Mouse (Mus musculus): ENCODE data around the gene B3gat1.

B3gat1 gene

DNA sequence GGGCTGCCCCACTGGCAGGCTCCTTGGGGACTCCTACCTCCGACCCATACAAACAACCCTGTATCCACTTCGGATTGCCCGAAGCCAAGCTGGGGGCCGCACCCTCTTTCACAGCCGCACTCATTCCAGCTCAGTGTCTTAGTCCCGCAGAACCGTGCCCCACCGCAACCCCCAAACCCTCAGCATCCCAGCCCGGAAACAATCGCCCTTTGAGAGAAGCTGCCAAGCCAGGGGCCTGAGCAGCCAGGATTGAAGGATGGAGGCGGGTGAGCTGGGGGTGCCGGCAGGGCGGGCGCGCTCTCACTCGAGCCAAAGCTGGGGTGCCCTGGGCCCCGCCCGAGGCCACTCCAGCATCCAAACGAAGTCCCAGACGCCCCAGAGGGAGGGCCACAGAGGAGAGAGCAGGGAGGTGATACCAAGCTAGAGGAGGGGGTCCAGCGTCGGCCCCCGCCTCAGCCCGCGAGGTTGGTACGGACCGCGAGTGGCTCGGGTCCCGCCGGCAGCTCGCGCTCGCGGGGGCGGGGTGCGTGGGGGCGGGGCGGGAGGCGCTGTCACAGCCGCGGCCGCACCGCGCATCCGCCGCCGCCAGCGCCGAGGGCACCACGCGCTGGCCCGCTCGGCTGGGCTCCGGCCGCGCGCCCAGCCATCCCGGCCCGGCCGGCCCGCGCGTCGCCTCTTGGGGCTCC lies at the start of gene B3gat1:
Gene B3gat1 (plus strand): TSS at position 523 of the 686 bp plus-strand sequence.
- DNase-seq: no peak

DNA sequence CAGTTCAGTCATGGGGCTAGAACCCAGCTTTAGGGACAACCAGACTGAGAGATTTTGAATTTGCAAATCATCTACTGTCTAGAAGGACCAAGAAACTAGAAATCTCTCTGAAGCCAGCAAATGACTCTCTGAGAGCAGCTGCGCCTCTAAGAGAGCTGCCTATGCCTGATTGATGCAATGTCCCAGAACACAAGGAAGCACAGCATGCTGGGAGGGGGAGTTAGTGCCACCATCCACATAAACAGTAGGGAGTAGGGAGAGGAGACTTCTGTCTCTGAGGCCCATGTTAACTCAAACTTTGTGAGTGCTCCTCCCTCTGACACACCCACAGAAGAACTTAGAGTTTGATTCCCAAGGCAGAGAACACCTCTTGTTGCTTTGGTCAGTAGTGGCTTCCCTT lies 44.4 kb upstream of the B3gat1 start:
- DNase-seq: no peak

DNA sequence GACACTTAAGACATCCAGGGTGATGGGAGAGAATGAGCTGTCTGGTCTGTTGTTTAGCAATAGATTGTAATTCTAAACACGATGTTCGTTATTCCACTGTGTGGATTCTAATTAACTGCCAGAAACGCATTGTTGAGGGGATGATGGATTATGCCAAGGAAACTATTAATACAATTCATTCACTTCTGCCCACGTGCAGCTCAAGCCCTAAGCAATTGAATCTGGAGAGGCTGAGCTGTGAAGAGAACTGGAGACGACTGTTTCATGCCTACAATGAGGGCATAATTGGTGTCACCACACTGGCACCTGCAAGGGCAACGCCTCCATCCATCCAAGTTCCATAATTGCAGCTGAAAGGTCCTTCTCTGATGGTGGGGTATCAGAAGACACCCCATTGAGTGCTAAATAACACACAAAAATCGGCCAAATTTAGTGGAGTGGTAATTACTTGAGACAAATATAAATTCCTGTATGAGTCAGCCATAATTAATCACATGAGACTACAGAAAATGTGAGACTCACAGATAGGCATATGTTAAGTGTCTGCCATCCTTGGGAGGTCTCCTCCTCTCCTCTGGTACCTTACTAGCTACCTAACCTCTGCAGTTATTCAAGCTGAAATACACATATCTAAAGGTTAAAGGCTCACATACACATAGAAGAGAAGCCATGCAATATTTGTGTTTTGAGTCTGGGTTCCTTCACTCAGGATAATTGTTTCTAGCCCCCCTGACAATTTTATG lies 43.4 kb upstream of the B3gat1 start:
- no peak for DNase-seq

DNA sequence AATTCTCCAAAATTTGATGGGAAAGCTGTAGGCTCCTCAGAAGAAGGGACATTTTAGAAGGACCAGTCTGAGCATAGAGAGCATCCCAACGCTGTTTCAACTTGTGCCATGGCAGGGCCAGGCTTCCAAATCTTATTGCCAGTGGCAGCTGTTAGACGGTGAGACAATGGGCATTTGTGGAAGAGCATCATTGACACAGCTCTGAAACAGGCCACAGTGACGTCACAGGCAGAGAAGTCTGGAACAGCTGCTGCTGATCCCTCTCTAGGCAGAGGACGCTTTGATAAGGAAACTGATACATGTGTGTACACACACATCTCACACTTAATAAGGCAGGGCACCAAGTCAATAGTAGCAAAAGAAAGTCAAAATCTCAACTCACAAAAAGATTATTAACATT lies 40.9 kb upstream of the B3gat1 start:
- DNase-seq: no peak

DNA sequence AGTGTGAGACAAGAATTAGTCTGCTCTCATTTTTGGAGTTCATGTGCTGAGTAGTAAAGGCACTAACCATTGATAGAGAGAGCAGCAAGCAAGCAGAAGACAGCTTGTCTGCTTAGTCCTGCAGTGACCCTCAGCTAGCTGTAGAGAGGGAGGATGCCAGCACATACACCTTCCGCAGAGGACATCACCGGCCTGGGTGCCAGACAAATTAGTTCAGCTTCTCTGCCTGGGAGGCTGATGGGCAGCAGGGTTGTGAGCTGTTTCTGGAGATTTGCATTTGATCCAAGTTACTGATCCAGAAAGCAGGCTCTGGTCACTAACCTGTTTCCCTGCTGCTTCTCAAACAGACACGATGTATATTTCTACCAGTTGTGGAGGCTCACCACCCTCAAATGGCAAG lies 38.9 kb upstream of the B3gat1 start:
- no peak for DNase-seq

DNA sequence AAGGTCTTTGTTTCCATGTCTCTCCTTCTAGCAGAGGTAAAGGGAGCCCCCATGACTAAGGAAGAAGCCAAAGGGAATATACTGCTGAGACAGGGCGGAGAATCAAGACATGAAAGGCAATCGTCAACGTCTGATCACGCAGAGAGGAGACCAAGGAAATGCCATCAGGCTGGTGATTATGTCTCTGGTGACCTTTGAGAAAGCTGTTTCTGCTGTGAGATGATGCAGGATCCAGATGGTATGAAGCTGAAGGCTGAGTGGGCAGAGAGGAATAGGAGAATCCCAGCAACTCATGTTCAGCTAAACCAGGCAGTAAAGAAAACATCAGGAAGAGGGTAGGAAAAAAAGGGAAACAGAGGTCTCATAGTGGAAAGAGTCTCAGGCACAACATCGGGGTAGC lies 38.4 kb upstream of the B3gat1 start:
- DNase-seq: no peak

DNA sequence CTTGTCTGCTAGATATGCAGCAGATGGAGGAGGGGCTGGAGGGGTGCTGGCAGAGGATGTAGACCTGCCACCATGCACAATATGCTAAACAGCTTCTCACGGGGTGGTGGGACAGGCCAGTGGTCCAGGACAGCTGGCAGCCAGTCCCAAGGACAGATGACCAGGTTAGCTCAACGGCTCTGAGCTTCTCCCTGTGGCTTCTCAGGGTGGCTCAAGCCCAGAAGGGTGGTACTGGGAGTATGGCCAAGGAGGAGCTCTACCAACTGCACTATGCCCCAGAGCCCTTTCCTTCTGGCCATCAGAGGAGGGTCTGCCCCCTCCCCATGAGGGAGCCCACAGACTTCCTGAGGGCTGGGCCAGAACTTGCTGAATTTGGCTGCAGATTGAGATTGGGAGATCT lies 35.2 kb upstream of the B3gat1 start:
- DNase-seq: no peak

DNA sequence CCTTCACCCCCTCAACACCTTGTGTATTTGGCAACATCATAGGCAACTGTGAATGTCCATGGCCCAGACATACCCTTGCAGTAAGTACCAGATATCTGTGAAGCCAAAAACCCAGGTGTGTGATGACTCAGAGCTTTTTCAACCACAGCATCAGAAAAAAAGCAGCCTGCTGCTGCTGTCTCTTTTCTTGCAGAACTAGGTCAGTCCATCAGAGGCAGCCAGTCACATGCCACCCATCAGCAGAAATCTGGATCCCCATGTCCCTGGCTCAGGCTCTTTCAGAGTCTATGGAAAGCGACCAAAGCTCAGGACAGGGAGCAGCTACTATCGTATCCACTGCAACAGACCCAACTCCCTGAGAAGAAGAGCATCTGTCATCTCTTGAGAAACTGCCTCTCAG lies 33.2 kb upstream of the B3gat1 start:
- no peak for DNase-seq

DNA sequence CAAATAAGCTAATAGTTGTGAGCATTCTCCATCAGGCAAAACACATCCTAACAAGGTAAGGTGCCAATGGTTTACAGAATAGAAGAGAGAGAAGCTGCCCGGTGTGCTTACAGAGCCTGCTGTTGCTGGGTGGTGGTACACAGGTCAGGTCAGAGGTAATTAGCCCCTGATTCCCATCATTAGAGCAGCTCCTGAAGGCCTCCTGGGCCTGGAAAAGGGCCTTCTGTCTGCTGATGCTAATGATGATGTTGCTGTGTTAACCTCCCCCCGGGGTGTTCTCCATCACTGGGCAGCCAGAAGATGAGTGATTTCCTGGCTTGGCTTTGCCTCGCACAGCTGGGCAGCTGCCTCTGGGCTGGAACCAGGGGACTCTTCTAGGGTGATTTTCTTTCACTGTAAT lies 15.1 kb upstream of the B3gat1 start:
- DNase-seq: no peak

DNA sequence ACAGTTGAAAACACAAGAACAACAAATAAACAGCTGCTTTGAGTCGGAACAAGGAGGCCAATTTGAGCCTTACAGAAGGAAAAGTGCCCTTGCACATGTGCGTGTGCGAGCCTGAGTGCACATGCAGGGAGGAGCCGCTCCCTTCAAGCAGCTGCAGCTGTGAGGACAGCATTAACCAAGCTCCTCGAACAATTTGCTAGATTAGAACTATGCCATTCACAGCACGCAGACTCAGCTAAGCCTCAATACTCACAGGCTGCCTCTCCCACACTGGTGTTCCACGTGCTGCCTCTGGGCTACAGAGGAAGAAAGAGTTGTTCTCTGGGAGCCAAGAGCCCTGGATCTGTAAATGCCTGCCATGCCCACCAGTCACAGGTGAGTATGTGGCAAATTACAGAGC lies 11.8 kb upstream of the B3gat1 start:
- no peak for DNase-seq

DNA sequence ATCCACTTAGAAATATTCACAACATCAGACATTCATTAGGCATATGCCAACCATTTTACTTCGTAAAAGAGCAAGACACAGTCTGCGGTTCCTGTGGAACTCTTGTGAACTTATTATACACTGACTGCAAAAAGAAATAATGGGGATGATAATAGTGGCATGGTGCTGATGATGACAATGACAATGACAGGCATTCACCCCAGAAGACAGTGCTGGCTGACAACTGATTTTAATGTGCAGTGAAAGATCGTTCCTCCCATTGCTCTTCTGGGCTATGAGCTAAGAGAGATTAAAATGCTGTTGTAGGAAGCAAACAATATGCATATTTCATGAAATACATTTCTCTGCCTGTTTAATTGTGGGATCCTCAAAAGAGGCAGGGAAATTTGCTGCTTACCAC lies 7.8 kb upstream of the B3gat1 start:
- DNase-seq: no peak

DNA sequence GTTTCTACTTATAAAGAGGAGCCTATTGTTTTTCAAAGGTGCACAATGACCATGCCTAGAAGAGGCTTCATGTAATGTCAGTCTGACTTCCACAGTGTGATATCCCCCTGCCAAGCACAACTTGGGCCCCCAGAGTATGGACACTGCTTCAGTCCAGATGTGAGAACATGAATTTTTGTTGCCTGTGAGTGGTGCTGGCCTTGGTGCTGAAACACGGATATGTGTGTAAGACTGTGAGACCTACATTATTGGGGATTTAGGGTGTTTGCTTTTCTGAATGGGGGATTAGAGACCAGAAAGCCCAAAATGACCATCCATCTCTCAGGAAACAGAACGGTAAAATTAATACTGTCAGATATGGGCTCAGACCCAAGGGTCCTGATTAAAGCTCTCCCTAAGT lies 6.1 kb upstream of the B3gat1 start:
- peak; percentile 29 for DNase-seq

DNA sequence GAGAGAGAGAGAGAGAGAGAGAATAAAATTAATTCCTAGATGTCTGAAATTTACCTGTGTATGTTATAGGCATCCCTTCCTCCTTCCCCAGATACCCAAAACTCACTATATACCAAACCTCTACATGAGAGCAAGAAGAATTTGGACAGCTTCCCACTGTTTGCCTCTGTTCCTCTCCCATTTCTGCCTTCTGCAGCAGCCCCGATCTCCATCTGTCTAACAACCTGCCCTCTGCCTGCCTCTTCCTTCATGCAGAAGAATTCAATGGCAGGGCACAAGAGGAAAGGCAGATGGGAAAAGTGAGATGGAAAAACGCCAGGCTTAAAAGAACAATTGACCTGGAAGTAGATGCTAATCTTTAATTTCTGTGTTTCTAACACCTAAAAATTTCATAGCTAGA lies 5.0 kb upstream of the B3gat1 start:
- no peak for DNase-seq

DNA sequence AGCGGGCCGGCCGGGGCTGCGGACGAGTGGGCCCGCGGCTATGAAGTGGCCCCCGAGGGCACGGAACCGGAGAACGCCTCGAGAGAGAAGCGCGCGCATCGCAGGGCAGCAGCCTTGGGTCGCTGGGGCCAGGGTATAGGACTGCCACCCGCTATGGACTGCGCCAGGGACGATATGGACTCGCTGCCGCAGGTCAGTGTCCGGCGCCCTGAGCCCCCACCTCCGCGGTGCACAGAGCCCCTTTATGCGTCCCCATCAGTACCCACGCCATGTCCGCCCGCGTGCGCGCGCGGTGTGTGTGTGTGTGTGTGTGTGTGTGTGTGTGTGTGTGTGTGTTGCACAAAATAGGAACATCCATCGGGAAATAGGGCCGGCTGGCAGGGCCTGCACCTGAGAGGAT lies 458 bp downstream of the B3gat1 start:
- DNase-seq: no peak

DNA sequence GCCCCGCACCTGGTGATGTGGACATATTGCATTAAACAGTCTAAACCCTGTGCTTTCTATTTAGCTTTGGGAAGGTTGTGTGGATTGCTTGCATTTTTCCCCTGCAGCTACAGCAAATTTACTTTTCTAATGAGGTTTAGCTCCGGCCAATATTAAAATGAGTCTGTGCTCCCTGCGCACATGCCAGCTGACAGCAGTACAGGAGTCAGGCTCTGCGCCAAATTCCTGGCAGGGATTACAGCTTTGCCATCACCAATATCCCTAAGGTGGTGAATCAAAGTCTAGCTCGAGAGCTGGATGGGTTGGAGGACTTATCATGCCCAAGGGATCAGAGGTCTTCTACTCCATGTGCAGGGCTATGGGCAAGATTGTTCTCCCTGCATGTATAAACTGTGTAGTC lies 3.6 kb downstream of the B3gat1 start:
- no peak for DNase-seq

DNA sequence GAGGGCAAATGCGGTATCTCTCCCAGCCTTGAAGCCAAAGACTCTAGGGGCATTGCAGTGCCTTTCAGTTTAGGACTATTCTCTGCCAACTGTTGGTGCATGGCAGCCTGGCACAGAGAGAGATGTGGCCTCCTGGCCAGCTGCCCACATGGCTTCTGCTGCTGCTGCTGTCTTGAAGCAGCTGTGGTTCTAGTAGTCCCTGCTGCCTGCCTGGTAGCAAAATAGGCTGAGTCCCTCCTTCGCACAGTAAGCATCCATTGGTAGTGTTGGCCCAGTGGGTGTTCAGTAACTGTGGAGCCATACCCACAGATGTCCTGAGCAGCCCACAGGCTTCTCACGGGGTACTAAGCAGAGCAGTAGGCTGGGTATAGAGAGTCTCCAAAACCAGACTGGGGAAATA lies 9.3 kb downstream of the B3gat1 start:
- no peak for DNase-seq

DNA sequence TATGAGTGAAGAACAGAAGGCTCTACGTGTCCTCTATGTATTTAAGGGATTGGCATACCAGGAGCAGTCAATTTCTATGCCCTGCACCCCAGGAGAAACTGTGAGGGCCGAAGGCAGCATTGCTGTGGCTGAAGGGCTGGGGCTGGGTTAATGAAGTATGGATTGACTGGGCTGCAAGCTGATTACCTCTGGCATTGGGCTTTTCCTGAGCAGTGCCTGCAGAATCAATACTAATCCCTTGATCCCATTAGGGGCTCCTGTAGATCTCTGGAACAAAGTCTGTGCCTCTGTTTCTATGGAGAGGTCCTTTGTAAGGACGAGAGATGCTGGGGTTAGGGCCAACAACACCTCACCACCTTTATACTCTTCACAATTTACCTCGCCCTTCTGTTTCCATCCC lies 13.6 kb downstream of the B3gat1 start:
- DNase-seq: no peak

DNA sequence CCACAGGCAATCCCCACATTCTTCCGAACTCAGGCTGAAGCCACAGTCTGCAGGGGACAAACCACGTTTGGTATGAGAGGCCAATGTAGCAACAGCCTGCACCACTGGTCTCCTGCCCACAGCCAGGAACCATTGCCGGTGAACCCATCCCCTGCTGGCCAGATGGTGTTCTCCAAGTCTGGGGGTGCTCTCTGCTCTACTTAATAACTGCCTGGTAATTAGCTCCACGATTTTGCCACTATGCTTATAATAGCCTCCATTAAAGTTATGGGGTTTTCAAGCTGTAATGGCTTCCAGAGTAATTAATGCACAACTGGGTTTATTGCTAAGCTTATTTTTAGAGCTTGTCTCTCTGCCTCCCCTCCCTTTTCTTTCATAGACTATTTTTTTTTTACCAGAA lies 15.4 kb downstream of the B3gat1 start:
- DNase-seq: no peak

DNA sequence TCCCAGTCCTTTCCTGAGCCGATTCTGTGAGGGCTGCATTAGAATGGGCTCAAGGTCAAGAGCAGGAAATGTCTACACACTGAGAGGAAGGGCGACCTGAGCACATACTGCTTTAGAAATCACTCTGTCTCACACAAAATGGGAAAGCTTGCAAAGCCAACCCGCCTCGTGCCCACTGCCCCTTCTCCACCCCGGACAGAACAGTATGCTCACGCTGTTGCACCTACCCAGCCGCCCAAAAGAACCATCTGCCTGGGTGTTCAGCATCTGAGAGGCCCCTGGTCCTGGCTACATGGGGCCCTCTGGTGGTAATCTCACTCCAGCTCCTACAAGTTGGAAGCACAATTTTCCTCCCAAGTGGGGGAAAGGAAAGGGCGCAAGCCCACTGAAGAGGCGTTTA lies 26.6 kb downstream of the B3gat1 start:
- peak; percentile 28 for DNase-seq

DNA sequence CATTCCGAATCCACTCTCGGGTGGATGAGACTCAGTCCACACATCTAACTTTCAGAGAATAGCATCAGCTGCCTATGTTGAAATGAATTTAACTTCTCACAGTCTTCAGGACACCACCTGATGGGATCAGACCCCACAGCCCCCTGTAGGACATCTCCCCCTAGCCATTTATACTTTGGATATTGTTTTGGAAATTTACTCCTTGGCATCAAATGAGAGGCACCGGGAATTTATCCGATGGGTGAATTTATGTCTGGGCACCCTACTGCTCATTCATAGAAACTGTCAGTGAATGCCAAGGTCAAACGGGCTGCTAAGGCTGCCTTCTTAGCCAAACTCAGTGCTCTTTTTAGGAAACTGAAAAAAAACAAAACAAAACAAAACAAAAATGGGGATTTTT lies 27.0 kb downstream of the B3gat1 start:
- DNase-seq: no peak

DNA sequence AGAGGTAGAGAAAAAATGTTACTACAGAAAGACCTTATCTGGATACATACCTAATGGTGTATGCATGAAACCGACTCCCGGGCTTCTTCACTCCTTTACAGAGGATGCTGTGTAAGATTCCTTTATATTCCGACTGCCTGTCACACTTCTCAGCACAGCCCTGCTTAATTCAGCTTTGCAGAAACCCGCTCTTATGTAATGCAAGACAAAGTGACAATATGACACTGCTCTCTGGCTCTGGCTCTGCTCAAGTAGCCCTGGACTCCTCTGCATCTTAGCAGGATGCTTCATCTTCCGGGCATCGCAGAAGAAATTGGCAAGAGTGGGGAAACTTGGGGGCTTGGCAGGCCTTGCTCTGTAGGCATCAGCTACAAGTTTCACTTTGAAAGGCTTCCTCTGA lies 28.9 kb downstream of the B3gat1 start:
- no peak for DNase-seq

DNA sequence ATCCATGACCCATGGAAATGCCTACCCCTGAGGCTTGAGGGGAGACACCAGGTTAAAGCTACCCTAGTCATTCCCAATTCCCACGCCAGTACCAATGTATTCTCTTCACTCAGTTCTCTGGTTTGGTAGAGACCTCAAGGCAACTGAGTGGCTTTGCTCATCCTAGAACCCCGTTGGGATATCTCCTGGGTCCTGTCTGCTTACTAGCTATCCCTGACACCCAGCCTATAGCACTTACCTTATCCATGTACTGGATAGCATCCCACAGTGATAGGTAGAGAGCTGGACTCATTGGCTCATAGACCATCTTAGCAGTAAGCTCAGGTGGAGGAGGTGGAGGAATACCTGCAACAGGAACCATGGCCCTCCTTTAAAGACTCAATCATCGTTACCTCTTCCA lies 34.7 kb downstream of the B3gat1 start:
- DNase-seq: no peak

DNA sequence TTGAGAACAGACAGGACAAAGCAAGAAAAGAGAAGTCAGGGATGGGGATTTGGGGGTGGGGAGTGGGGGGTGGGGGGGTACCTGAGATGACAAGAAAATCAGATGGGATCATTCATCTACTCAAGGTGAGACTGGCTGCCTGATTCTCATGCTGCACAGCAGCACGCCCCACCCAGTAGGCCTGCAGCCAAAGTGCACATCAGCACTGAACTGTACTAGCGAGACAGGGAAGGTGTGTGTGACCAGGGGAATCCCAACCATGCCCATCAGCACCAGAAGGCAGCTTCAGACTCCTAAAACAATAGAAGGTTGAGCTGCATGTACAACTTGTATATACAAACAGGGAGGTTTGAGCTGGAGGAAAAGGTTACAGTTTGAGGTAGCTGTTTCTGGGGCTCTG lies 42.2 kb downstream of the B3gat1 start:
- no peak for DNase-seq

DNA sequence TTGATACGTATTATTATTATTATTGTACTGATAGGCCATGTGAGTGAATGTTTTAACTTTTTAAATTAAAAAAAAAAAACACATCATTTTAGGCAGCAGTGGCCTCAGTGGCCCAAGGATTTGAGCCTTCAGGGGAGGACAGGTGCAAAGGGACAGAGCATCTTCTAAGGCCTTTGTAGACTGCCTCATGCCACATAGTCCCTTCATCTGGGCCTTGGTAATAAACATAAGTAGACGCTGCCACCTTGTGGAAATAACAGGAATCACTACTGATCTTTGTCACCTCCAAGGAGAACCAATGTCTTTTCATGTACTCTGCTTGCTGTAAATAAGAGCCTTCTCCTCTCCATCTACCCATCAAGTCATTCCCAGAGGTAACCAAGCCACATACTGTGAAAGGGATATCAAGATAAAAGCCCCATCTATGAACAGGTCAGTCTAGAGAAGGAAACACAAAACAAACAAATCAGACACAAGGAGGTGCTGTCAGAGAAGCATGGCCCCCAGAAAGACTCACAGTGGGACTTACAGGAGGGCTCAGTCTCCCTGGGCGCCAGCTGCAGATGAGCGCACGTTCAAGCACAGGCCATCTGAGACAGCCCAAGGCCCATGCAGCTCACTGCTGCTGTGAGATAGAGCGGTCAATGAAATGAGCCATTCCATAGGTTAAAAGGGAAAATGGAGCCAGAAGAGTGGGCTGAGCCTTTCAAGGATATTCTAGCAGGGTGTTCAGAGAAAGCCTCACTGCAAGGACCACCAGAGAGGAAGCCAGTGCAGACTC lies 42.8 kb downstream of the B3gat1 start:
- peak; percentile 60 for DNase-seq

Data from kidney, postnatal 14 days (tissue).